8 mouse cellular contexts compared by ENCODE assay signal in the genomic region with DNA sequence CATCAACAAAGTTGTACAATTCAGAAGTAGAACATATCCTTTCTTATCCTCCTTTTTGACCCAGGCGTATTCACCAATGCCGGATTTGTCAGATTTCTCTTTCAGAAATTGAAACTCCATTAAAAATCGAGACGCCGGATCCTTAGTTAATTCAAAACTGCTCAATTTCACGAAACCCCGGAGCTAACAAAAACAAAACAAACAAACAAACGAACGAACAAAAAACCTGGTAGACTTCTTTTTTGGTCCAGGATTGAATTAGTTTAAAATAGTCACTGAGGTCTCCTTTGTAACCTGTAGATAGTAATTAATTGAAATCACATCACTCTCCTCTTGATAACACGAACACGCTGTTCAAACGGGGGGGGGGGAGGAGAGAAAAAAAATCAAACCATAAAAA. TPM values are rescaled to one million over a fixed set of nuclear protein-coding genes. Genes with fewer than 3 reads are reported as not detected.
A peak's percentile ranks its signal among the peaks of the same experiment; 100 is the strongest.
DNase-seq lines count a peak whose midpoint lies in the region; ATAC-seq lines count a peak whose summit lies in the region.

No protein-coding gene starts in this region.

- no peak for ATAC-seq in kidney, embryonic 14.5 days (ENCODE audit: low FRiP score, low TSS enrichment)
- ATAC-seq in embryonic facial prominence, embryonic 12.5 days (ENCODE audit: insufficient number of reproducible peaks, insufficient read depth, low FRiP score, low TSS enrichment), result no peak
- no peak for ATAC-seq in hindbrain, embryonic 15.5 days (ENCODE audit: low FRiP score, low read depth)
- no peak for ATAC-seq in neural tube, embryonic 12.5 days (ENCODE audit: low FRiP score, low read depth)

- 9% methylated on average over 12 of the region's 12 CpGs for WGBS in kidney, embryonic 14.5 days
- 3% methylated on average over 12 of the region's 12 CpGs for WGBS in embryonic facial prominence, embryonic 12.5 days
- WGBS in hindbrain, embryonic 15.5 days, result 6% methylated on average over 12 of the region's 12 CpGs
- 3% methylated on average over 12 of the region's 12 CpGs for WGBS in neural tube, embryonic 12.5 days

- H3K36me3 ChIP-seq in kidney, embryonic 14.5 days (ENCODE audit: control insufficient read depth, insufficient read depth, low read length), result no peaks in the 10 kb centered on the region
- no peaks in the 10 kb centered on the region for H3K36me3 ChIP-seq in embryonic facial prominence, embryonic 12.5 days
- H3K36me3 ChIP-seq in hindbrain, embryonic 15.5 days, result no peaks in the 10 kb centered on the region
- H3K36me3 ChIP-seq in neural tube, embryonic 12.5 days, result 0 out of 2 replicates have a peak, but pooled peaks cover 3% of the 10 kb centered on the region

- no peaks in the 10 kb centered on the region for H3K9me3 ChIP-seq in kidney, embryonic 14.5 days (ENCODE audit: control insufficient read depth, low read length)
- H3K9me3 ChIP-seq in embryonic facial prominence, embryonic 12.5 days, result no peaks in the 10 kb centered on the region
- H3K9me3 ChIP-seq in hindbrain, embryonic 15.5 days, result no peaks in the 10 kb centered on the region
- H3K9me3 ChIP-seq in neural tube, embryonic 12.5 days, result no peaks in the 10 kb centered on the region

- peaks cover 61% of the 10 kb centered on the region for H3K27me3 ChIP-seq in kidney, embryonic 14.5 days (ENCODE audit: control insufficient read depth, insufficient read depth, low read length)
- peaks cover 69% of the 10 kb centered on the region for H3K27me3 ChIP-seq in embryonic facial prominence, embryonic 12.5 days
- H3K27me3 ChIP-seq in hindbrain, embryonic 15.5 days, result peaks cover 52% of the 10 kb centered on the region
- H3K27me3 ChIP-seq in neural tube, embryonic 12.5 days (replicated peaks), result peaks cover 43% of the 10 kb centered on the region

- peak overlapping the region; percentile 91; the same call in 1 of the 2 replicates for H3K4me2 ChIP-seq in kidney, embryonic 14.5 days (replicated peaks; ENCODE audit: low read depth, low read length)
- peak overlapping the region; percentile 86 for H3K4me2 ChIP-seq in embryonic facial prominence, embryonic 12.5 days (replicated peaks)
- peak overlapping the region; percentile 96 for H3K4me2 ChIP-seq in hindbrain, embryonic 15.5 days
- H3K4me2 ChIP-seq in neural tube, embryonic 12.5 days (replicated peaks), result peak overlapping the region; percentile 95

- H3K27ac ChIP-seq in kidney, embryonic 14.5 days (ENCODE audit: low read depth, low read length), result no peak overlapping the region
- H3K27ac ChIP-seq in embryonic facial prominence, embryonic 12.5 days, result no peak overlapping the region
- H3K27ac ChIP-seq in hindbrain, embryonic 15.5 days (replicated peaks), result no peak overlapping the region
- no peak overlapping the region for H3K27ac ChIP-seq in neural tube, embryonic 12.5 days

- H3K4me3 ChIP-seq in kidney, embryonic 14.5 days (ENCODE audit: low read length), result peak overlapping the region; percentile 70
- H3K4me3 ChIP-seq in embryonic facial prominence, embryonic 12.5 days, result peak overlapping the region; percentile 69
- peak overlapping the region; percentile 53 for H3K4me3 ChIP-seq in hindbrain, embryonic 15.5 days
- H3K4me3 ChIP-seq in neural tube, embryonic 12.5 days, result peak overlapping the region; percentile 70

- no peak overlapping the region for H3K9ac ChIP-seq in kidney, embryonic 14.5 days (ENCODE audit: low read depth, low read length)
- no peak overlapping the region for H3K9ac ChIP-seq in embryonic facial prominence, embryonic 12.5 days
- H3K9ac ChIP-seq in hindbrain, embryonic 15.5 days, result no peak overlapping the region
- peak overlapping the region; percentile 86 for H3K9ac ChIP-seq in neural tube, embryonic 12.5 days

- peaks cover 26% of the 10 kb centered on the region; the same call in 1 of the 2 replicates for H3K4me1 ChIP-seq in kidney, embryonic 14.5 days (ENCODE audit: control insufficient read depth, insufficient read depth, low read length)
- peaks cover 39% of the 10 kb centered on the region for H3K4me1 ChIP-seq in embryonic facial prominence, embryonic 12.5 days
- H3K4me1 ChIP-seq in hindbrain, embryonic 15.5 days (replicated peaks), result peaks cover 41% of the 10 kb centered on the region
- peaks cover 52% of the 10 kb centered on the region for H3K4me1 ChIP-seq in neural tube, embryonic 12.5 days

- no peak for DNase-seq in kidney, adult 8-10 months
- DNase-seq in spleen, adult 18-20 months, result no peak
- no peak for DNase-seq in left cerebral cortex, adult 18-20 months (ENCODE audit: low spot score in 2 of 2)
- DNase-seq in embryo, embryonic 9.5 days (ENCODE audit: extremely low spot score), result no peak

RNA-seq across cellular contexts. Expression of a gene that starts 16.5 kb away (rescaled TPM):
- polyA plus RNA-seq in kidney, embryonic 14.5 days (2014; fragmentation: Nextera tagmentation; extraction: Ambion mirVana), result 8.5 and 10.2 TPM in 2 replicates
- 12.2 and 14.8 TPM in 2 replicates for polyA plus RNA-seq in embryonic facial prominence, embryonic 12.5 days (2016; fragmentation: Nextera tagmentation; extraction: Ambion mirVana)
- polyA plus RNA-seq in hindbrain, embryonic 15.5 days (2015; fragmentation: Nextera tagmentation; extraction: Ambion mirVana), result 22.0 and 24.8 TPM in 2 replicates
- polyA plus RNA-seq in neural tube, embryonic 12.5 days (2016; fragmentation: Nextera tagmentation; extraction: Ambion mirVana), result 48.0 and 48.2 TPM in 2 replicates
- total RNA-seq in left cerebral cortex, adult 18-20 months (2021), result 1 to 10 TPM; 6.2 to 7.6 TPM

RNA-seq across cellular contexts. Expression of a gene that starts 47.8 kb away (rescaled TPM):
- polyA plus RNA-seq in kidney, embryonic 14.5 days (2014; fragmentation: Nextera tagmentation; extraction: Ambion mirVana), result 0.41 and 1.5 TPM in 2 replicates
- polyA plus RNA-seq in embryonic facial prominence, embryonic 12.5 days (2016; fragmentation: Nextera tagmentation; extraction: Ambion mirVana), result 0.50 and 0.70 TPM in 2 replicates
- polyA plus RNA-seq in hindbrain, embryonic 15.5 days (2015; fragmentation: Nextera tagmentation; extraction: Ambion mirVana), result 0.30 and 0.47 TPM in 2 replicates
- polyA plus RNA-seq in neural tube, embryonic 12.5 days (2016; fragmentation: Nextera tagmentation; extraction: Ambion mirVana), result 1.3 TPM in 2 replicates
- 1 to 10 TPM; 2.7 to 2.8 TPM for total RNA-seq in left cerebral cortex, adult 18-20 months (2021)
